Mouse (Mus musculus) ES-E14 (cell line): Measurements from ENCODE around the gene Mcam. TPM values are rescaled to one million over a fixed set of nuclear protein-coding genes. Genes with fewer than 3 reads are reported as not detected.

Experiments used
- DNase-seq: peaks from one replicate; pipeline ENCODE4 v3.0.0-alpha.2; 2013; ENCODE audit warnings: low read depth, low spot score
- H3K27ac ChIP-seq: 2 replicates; pipeline ENCODE4 v1.5.1; 2012; ENCODE audit warnings: low read depth, mild to moderate bottlenecking, low read length, moderate library complexity, mixed read lengths; ENCODE audit not compliant: poor library complexity, insufficient read depth, severe bottlenecking
- H3K36me3 ChIP-seq: 2 replicates; pipeline ENCODE4 v1.6.1; 2012; ENCODE audit warnings: mild to moderate bottlenecking, low read length, moderate library complexity, mixed read lengths; ENCODE audit not compliant: control insufficient read depth, poor library complexity, insufficient read depth, severe bottlenecking
- H3K4me1 ChIP-seq, 2 experiments: fragments of 150-350 bp in 1 of 2; sonication (generic) in 1 of 2; 2 replicates each; pipeline ENCODE4 v1.6.1; 2012; ENCODE audit warnings: low read length in 2 of 2, mild to moderate bottlenecking in 1 of 2, mixed read lengths in 1 of 2; ENCODE audit not compliant: control insufficient read depth in 2 of 2, insufficient read depth in 2 of 2, poor library complexity in 1 of 2
- H3K4me3 ChIP-seq, 2 experiments: fragments of 150-350 bp in 1 of 2; sonication (generic) in 1 of 2; 2 replicates each; pipeline ENCODE4 v1.5.1; 2012; ENCODE audit warnings: low read length in 2 of 2, low read depth in 1 of 2, mild to moderate bottlenecking in 1 of 2, mixed read lengths in 1 of 2; ENCODE audit not compliant: insufficient read depth in 1 of 2, poor library complexity in 1 of 2, severe bottlenecking in 1 of 2
- H3K9ac ChIP-seq: 2 replicates; pipeline ENCODE4 v1.6.1; 2012; ENCODE audit warnings: low read depth, mild to moderate bottlenecking, low read length, mixed read lengths; ENCODE audit not compliant: poor library complexity, insufficient read depth, severe bottlenecking
- H3K9me3 ChIP-seq: fragments of 150-350 bp; sonication (generic); 2 replicates; pipeline ENCODE4 v1.6.1; 2012; ENCODE audit warnings: low read depth, mild to moderate bottlenecking, low read length; ENCODE audit not compliant: control insufficient read depth, insufficient read depth
- CHD2 ChIP-seq: IDR thresholded peaks from 2 replicates; pipeline ENCODE4 v1.6.1; 2014; ENCODE audit warnings: mild to moderate bottlenecking, low read depth, low read length, inconsistent platforms
- HCFC1 ChIP-seq: IDR thresholded peaks from 2 replicates; pipeline ENCODE4 v1.6.1; 2012; ENCODE audit warnings: low read length, inconsistent platforms, borderline replicate concordance; ENCODE audit not compliant: insufficient read depth
- MAFK ChIP-seq: IDR thresholded peaks from 2 replicates; pipeline ENCODE4 v1.6.1; 2014; ENCODE audit warnings: mild to moderate bottlenecking, low read depth, low read length, inconsistent platforms; ENCODE audit not compliant: insufficient read depth
- ZC3H11A ChIP-seq: IDR thresholded peaks from 2 replicates; pipeline ENCODE4 v1.6.1; 2012; ENCODE audit warnings: low read depth, mild to moderate bottlenecking, inconsistent platforms, low read length, borderline replicate concordance
- ZNF384 ChIP-seq: IDR thresholded peaks from 2 replicates; pipeline ENCODE4 v1.6.1; 2012; ENCODE audit warnings: low read depth, low read length, inconsistent platforms
- in situ Hi-C, 2 experiments: fragments of 600-800 bp; cut with MboI; formaldehyde crosslinking; loops; one replicate each; pipeline ENCODE4 v1.15.1; 2025; ENCODE audit warnings: low sequenced_read_pairs in 2 of 2, inconsistent platforms in 1 of 2; ENCODE audit not compliant: unreplicated experiment in 2 of 2
- total RNA-seq: library from RNA; depleted of rRNA; stranded (reverse); fragments of 300-350 nt; gene quantifications from 2 replicates; pipeline ENCODE4 v1.2.3, GENCODE M21; 2012

Gene Mcam
- total RNA-seq, 1 experiment, result 53.1 TPM

DNA sequence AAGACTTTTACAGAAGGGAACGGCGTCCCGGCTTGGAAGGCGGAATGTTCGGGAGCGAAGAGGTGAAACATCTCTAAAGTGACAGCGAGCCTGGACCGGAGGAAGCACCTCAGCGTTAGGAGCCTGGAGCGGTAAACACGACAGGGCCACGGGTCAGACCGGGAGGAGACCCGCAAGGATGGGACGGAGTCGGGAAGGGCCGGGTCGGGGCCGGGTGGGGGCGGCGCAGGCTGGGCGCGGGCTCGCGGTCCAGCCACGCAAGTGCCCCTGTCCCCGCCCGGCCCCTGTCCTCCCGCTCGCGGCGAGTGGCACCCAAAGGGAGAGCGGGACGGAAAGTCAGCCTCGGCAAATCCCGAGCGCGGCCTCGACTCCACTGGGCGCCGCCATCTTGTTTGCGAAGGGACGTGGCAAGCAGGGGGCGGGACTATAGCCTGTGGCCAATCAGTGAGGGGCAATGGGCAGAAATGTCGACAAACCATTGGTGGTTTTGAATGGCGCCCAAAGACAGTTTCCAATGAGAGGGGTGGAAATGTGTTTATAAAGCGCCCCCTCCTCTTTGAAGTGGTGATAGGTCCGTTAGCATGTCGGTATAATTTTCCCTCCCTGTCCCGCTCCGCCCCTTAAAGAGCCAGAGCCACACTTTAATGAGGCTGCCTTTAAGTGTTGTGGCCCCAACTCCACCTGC is 21.0 kb upstream of the Mcam start, which contains the start of the genes Gm49380 and Rnf26:
Gene Gm49380 (minus strand): TSS at position 396 of the 685 bp plus-strand sequence.
Gene Rnf26 (minus strand): TSS at position 413 of the 685 bp plus-strand sequence.
- in situ Hi-C loops, result no loop called here
- peak within 1 kb of the TSS; percentile 88 to 92 for H3K4me3 ChIP-seq
- H3K27ac ChIP-seq, result no peak within 1 kb of the TSS
- DNase-seq, result peak; percentile 95
- peak within 1 kb of the TSS; percentile 82 for H3K9ac ChIP-seq
- peaks cover 8% of the 10 kb centered on the region; the same call in 1 of the 2 replicates for H3K36me3 ChIP-seq
- TF ChIP-seq CHD2 (peak; percentile 90), HCFC1 (no peak)
- H3K9me3 ChIP-seq, result no peaks in the 10 kb centered on the region
- H3K4me1 ChIP-seq, result peaks cover 0 to 18% of the 10 kb centered on the region in 2 experiments; a peak in 3 of 4 replicates

- peaks cover 0 to 11% of the 10 kb centered on the region in 2 experiments; a peak in 3 of 4 replicates for H3K4me1 ChIP-seq
- H3K36me3 ChIP-seq, result peaks cover 4% of the 10 kb centered on the region; the same call in 1 of the 2 replicates
- no peak for DNase-seq
- no peak for TF ChIP-seq MAFK
- no peak for TF ChIP-seq ZC3H11A
- no peak for TF ChIP-seq CHD2
- no peak for TF ChIP-seq HCFC1
- TF ChIP-seq ZNF384, result no peak
- H3K9ac ChIP-seq, result no peak overlapping the region; the same call in 1 of the 2 replicates
- no peak overlapping the region for H3K4me3 ChIP-seq
- H3K27ac ChIP-seq, result no peak overlapping the region
- H3K9me3 ChIP-seq, result no peaks in the 10 kb centered on the region
- in situ Hi-C loops, result no loop called here
Observed at GRCm38 (mm10) chr9:44114453-44114852, 19.8 kb upstream of the Mcam start.

GRCm38 (mm10) chr9:44115599-44115998 is 18.7 kb upstream of the Mcam start:
- in situ Hi-C loops, result no loop called here

GRCm38 (mm10) chr9:44116182-44116581 is 18.1 kb upstream of the Mcam start:
- in situ Hi-C loops, result no loop called here
- DNase-seq, result no peak
- no peak overlapping the region for H3K27ac ChIP-seq
- H3K9ac ChIP-seq, result no peak overlapping the region
- no peaks in the 10 kb centered on the region for H3K36me3 ChIP-seq
- H3K4me1 ChIP-seq, result peaks cover 0 to 11% of the 10 kb centered on the region in 2 experiments; a peak in 3 of 4 replicates
- H3K9me3 ChIP-seq, result no peaks in the 10 kb centered on the region
- H3K4me3 ChIP-seq, result no peak overlapping the region
- TF ChIP-seq HCFC1 (no peak), MAFK (peak; percentile 79), ZC3H11A (0 out of 2 replicates have a peak, but pooled peaks have one; percentile 9), CHD2 (no peak), ZNF384 (no peak)

More at GRCm38 (mm10) chr9:44115599-44115998, 18.7 kb upstream of the Mcam start:
- DNase-seq, result no peak
- TF ChIP-seq MAFK (no peak), HCFC1 (no peak)
- Histone ChIP-seq H3K9me3 (no peaks in the 10 kb centered on the region), H3K36me3 (no peaks in the 10 kb centered on the region), H3K27ac (no peak overlapping the region), H3K9ac (no peak overlapping the region), H3K4me1 (peaks cover 0 to 11% of the 10 kb centered on the region in 2 experiments; a peak in 3 of 4 replicates), H3K4me3 (no peak overlapping the region)

GRCm38 (mm10) chr9:44119011-44119410 is 15.3 kb upstream of the Mcam start:
- no peak overlapping the region for H3K27ac ChIP-seq
- in situ Hi-C loops, result no loop called here
- no peaks in the 10 kb centered on the region for H3K36me3 ChIP-seq
- H3K9ac ChIP-seq, result no peak overlapping the region
- no peak overlapping the region for H3K4me3 ChIP-seq
- TF ChIP-seq HCFC1, result no peak
- no peak for TF ChIP-seq MAFK
- TF ChIP-seq ZC3H11A, result no peak
- no peak for TF ChIP-seq CHD2
- no peak for TF ChIP-seq ZNF384
- no peaks in the 10 kb centered on the region for H3K9me3 ChIP-seq
- peaks cover 0 to 11% of the 10 kb centered on the region in 2 experiments; a peak in 3 of 4 replicates for H3K4me1 ChIP-seq
- DNase-seq, result no peak
